Mouse (Mus musculus): ENCODE data around the gene Oat.

DNA sequence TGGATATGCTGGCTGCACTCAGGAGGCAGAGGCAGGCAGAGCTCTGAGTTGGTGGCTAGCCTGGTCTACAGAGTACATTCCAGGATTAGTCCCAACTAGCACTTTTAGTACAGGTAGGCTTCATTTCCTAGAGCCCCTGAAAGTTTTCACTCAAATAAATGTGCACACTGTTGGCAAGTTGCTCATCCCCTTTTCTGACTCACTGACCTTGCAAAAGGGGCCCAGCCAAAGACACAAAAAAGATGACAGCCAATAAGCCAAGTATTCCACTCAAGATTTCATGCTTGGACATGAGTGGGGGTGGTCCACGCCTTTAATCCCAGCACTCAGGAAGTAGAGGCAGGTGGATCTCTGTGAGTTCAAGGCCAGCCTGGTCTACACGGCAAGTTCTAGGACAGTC is 5.2 kb upstream of the Oat start:
- TF ChIP-seq CTCF (IDR thresholded peaks at IDR 0.05; ENCODE audit: borderline replicate concordance, control insufficient read depth, extremely low read depth, insufficient read depth, low read length, poor library complexity) (no peak), POLR2A (IDR thresholded peaks at IDR 0.05; ENCODE audit: control insufficient read depth, extremely low read depth, insufficient read depth, low read length, poor library complexity) (no peak)

Data from thymus, adult 2 months (tissue).